Mouse (Mus musculus) forebrain, embryonic 10.5 days (tissue): ENCODE results near the gene Soga3. TPM values are rescaled to one million over a fixed set of nuclear protein-coding genes. Genes with fewer than 3 reads are reported as not detected.
A peak's percentile ranks its signal among the peaks of the same experiment; 100 is the strongest.

Source experiments
- DNase-seq: peaks from one replicate; pipeline ENCODE4 v3.0.0-alpha.2; 2017; ENCODE audit warnings: low spot score; ENCODE audit errors: extremely low spot score
- H3K27ac ChIP-seq: fragments of 300-500 bp; sonication (generic); 2 replicates; pipeline ENCODE4 v1.5.1; 2016; ENCODE audit warnings: mild to moderate bottlenecking
- H3K27me3 ChIP-seq: fragments of 300-500 bp; sonication (generic); 2 replicates; pipeline ENCODE4 v1.6.1; 2016; ENCODE audit warnings: mild to moderate bottlenecking; ENCODE audit not compliant: poor library complexity, severe bottlenecking
- H3K36me3 ChIP-seq: fragments of 300-500 bp; sonication (generic); replicated peaks from 2 replicates; pipeline ENCODE4 v1.6.1; 2016; ENCODE audit warnings: mild to moderate bottlenecking, moderate library complexity
- H3K4me1 ChIP-seq: fragments of 300-500 bp; sonication (generic); 2 replicates; pipeline ENCODE4 v1.6.1; 2016
- H3K4me3 ChIP-seq: fragments of 300-500 bp; sonication (generic); 2 replicates; pipeline ENCODE4 v1.5.1; 2016; ENCODE audit warnings: mild to moderate bottlenecking, moderate library complexity
- H3K9me3 ChIP-seq: fragments of 300-500 bp; sonication (generic); 2 replicates; pipeline ENCODE4 v1.6.1; 2016; ENCODE audit warnings: mild to moderate bottlenecking, moderate library complexity
- WGBS: fragments of 180-500 bp; shearing (Covaris S2); methylation state at CpG from one replicate; pipeline ENCODE4 v1.1.7; 2016; 5-methylcytosine and 5-hydroxymethylcytosine counted together
- polyA plus RNA-seq: library from polyadenylated mRNA; unstranded; fragments of >200 nt; fragmentation: Nextera tagmentation; extraction: Ambion mirVana; gene quantifications from 2 replicates; pipeline ENCODE4 v1.2.1, GENCODE M21; 2016

Soga3 gene
- polyA plus RNA-seq, 1 experiment from 2014 or later, result 10.6 TPM

GRCm38 (mm10) chr10:29176881-29177280 is 33.2 kb downstream of the Soga3 start:
- H3K4me3 ChIP-seq, result no peak overlapping the region
- peaks cover 15% of the 10 kb centered on the region; the same call in 1 of the 2 replicates for H3K4me1 ChIP-seq
- H3K36me3 ChIP-seq, result peaks cover 50% of the 10 kb centered on the region
- WGBS, result 83% methylated on average over 4 of the region's 4 CpGs
- no peak for DNase-seq
- no peak overlapping the region for H3K27ac ChIP-seq
- H3K9me3 ChIP-seq, result 0 out of 2 replicates have a peak, but pooled peaks cover under 1% of the 10 kb centered on the region
- no peaks in the 10 kb centered on the region for H3K27me3 ChIP-seq

- Histone ChIP-seq H3K9me3 (no peaks in the 10 kb centered on the region), H3K36me3 (peaks cover 51% of the 10 kb centered on the region), H3K4me1 (peaks cover 15% of the 10 kb centered on the region; the same call in 1 of the 2 replicates), H3K27me3 (no peaks in the 10 kb centered on the region), H3K4me3 (no peak overlapping the region), H3K27ac (no peak overlapping the region)
- 36% methylated on average over 2 of the region's 2 CpGs for WGBS
- DNase-seq, result no peak
Measured at GRCm38 (mm10) chr10:29178003-29178402, 34.4 kb downstream of the Soga3 start.

GRCm38 (mm10) chr10:29180210-29180609 is 36.6 kb downstream of the Soga3 start:
- H3K4me3 ChIP-seq, result no peak overlapping the region
- peaks cover 15% of the 10 kb centered on the region; the same call in 1 of the 2 replicates for H3K4me1 ChIP-seq
- H3K9me3 ChIP-seq, result no peaks in the 10 kb centered on the region
- no peak overlapping the region for H3K27ac ChIP-seq
- peaks cover 52% of the 10 kb centered on the region for H3K36me3 ChIP-seq
- 89% methylated on average over 3 of the region's 3 CpGs for WGBS
- no peaks in the 10 kb centered on the region for H3K27me3 ChIP-seq
- no peak for DNase-seq

- H3K27ac ChIP-seq, result no peak overlapping the region
- no peaks in the 10 kb centered on the region for H3K9me3 ChIP-seq
- H3K4me1 ChIP-seq, result peaks cover 15% of the 10 kb centered on the region; the same call in 1 of the 2 replicates
- no peak overlapping the region for H3K4me3 ChIP-seq
- DNase-seq, result no peak
- WGBS, result 79% methylated on average over 2 of the region's 2 CpGs
- no peaks in the 10 kb centered on the region for H3K27me3 ChIP-seq
- peaks cover 44% of the 10 kb centered on the region for H3K36me3 ChIP-seq
Measured at GRCm38 (mm10) chr10:29181046-29181445, 37.4 kb downstream of the Soga3 start.

- no peak for DNase-seq
- H3K9me3 ChIP-seq, result peaks cover 13% of the 10 kb centered on the region
- no peaks in the 10 kb centered on the region for H3K4me1 ChIP-seq
- no peak overlapping the region for H3K27ac ChIP-seq
- H3K36me3 ChIP-seq, result peaks cover 59% of the 10 kb centered on the region
- no peak overlapping the region for H3K4me3 ChIP-seq
- no peaks in the 10 kb centered on the region for H3K27me3 ChIP-seq
Measured at GRCm38 (mm10) chr10:29193769-29194168, 50.1 kb downstream of the Soga3 start.

- no peaks in the 10 kb centered on the region for H3K27me3 ChIP-seq
- H3K9me3 ChIP-seq, result peaks cover 13% of the 10 kb centered on the region
- no peak overlapping the region for H3K4me3 ChIP-seq
- 97% methylated on average over 33 of the region's 33 CpGs for WGBS
- no peak overlapping the region for H3K27ac ChIP-seq
- H3K4me1 ChIP-seq, result no peaks in the 10 kb centered on the region
- peaks cover 68% of the 10 kb centered on the region for H3K36me3 ChIP-seq
- DNase-seq, result no peak
Measured at GRCm38 (mm10) chr10:29196811-29197210, 53.2 kb downstream of the Soga3 start.

GRCm38 (mm10) chr10:29198642-29199041 is 55.0 kb downstream of the Soga3 start, which contains the start of gene Gm49353:
Gene Gm49353, plus strand, starts transcription at chr10:29198954.
- peaks cover 13% of the 10 kb centered on the region for H3K9me3 ChIP-seq
- no peaks in the 10 kb centered on the region for H3K27me3 ChIP-seq
- DNase-seq, result no peak
- no peak within 1 kb of the TSS for H3K4me3 ChIP-seq
- H3K27ac ChIP-seq, result no peak within 1 kb of the TSS
- peaks cover 70% of the 10 kb centered on the region for H3K36me3 ChIP-seq
- WGBS, result 95% methylated on average over 7 of the region's 7 CpGs
- H3K4me1 ChIP-seq, result no peaks in the 10 kb centered on the region

GRCm38 (mm10) chr10:29199835-29200234 is 56.2 kb downstream of the Soga3 start:
- no peak overlapping the region for H3K4me3 ChIP-seq
- no peak overlapping the region for H3K27ac ChIP-seq
- 79% methylated on average over 3 of the region's 3 CpGs for WGBS
- H3K27me3 ChIP-seq, result no peaks in the 10 kb centered on the region
- peaks cover 13% of the 10 kb centered on the region for H3K9me3 ChIP-seq
- DNase-seq, result no peak
- H3K4me1 ChIP-seq, result no peaks in the 10 kb centered on the region
- peaks cover 61% of the 10 kb centered on the region for H3K36me3 ChIP-seq

GRCm38 (mm10) chr10:29200609-29201008 is 57.0 kb downstream of the Soga3 start:
- Histone ChIP-seq H3K27me3 (no peaks in the 10 kb centered on the region), H3K36me3 (peaks cover 54% of the 10 kb centered on the region), H3K4me3 (no peak overlapping the region), H3K27ac (no peak overlapping the region), H3K4me1 (no peaks in the 10 kb centered on the region), H3K9me3 (peaks cover 13% of the 10 kb centered on the region)
- no peak for DNase-seq
- 89% methylated on average over 1 of the region's 1 CpGs for WGBS

GRCm38 (mm10) chr10:29206730-29207129 is 63.1 kb downstream of the Soga3 start:
- Histone ChIP-seq H3K4me1 (peaks cover 13% of the 10 kb centered on the region), H3K27ac (no peak overlapping the region), H3K27me3 (no peaks in the 10 kb centered on the region), H3K4me3 (no peak overlapping the region), H3K36me3 (peaks cover 2% of the 10 kb centered on the region; the same call in 1 of the 2 replicates), H3K9me3 (no peaks in the 10 kb centered on the region)
- no peak for DNase-seq

GRCm38 (mm10) chr10:29208735-29209134 is 65.1 kb downstream of the Soga3 start:
- no peak for DNase-seq
- Histone ChIP-seq H3K4me3 (no peak overlapping the region), H3K27me3 (no peaks in the 10 kb centered on the region), H3K27ac (no peak overlapping the region), H3K4me1 (peaks cover 25% of the 10 kb centered on the region), H3K9me3 (no peaks in the 10 kb centered on the region), H3K36me3 (no peaks in the 10 kb centered on the region)
- WGBS, result 59% methylated on average over 3 of the region's 3 CpGs

GRCm38 (mm10) chr10:29211453-29211852 is 67.8 kb downstream of the Soga3 start, which contains the start of gene 9330159F19Rik:
Gene 9330159F19Rik, plus strand, starts transcription at chr10:29211606.
- Histone ChIP-seq H3K9me3 (no peaks in the 10 kb centered on the region), H3K27ac (peak within 1 kb of the TSS; percentile 70), H3K4me1 (peaks cover 37% of the 10 kb centered on the region), H3K4me3 (peak within 1 kb of the TSS; percentile 13; the same call in 1 of the 2 replicates), H3K27me3 (no peaks in the 10 kb centered on the region), H3K36me3 (no peaks in the 10 kb centered on the region)
- 17% methylated on average over 4 of the region's 4 CpGs for WGBS
- DNase-seq, result peak; percentile 52

- Histone ChIP-seq H3K27me3 (no peaks in the 10 kb centered on the region), H3K4me3 (no peak overlapping the region), H3K27ac (no peak overlapping the region), H3K9me3 (no peaks in the 10 kb centered on the region), H3K4me1 (peaks cover 52% of the 10 kb centered on the region), H3K36me3 (no peaks in the 10 kb centered on the region)
- WGBS, result 31% methylated on average over 3 of the region's 3 CpGs
- DNase-seq, result no peak
Measured at GRCm38 (mm10) chr10:29213534-29214100, 70.0 kb downstream of the Soga3 start.
